Mouse (Mus musculus) stomach, postnatal 0 days (tissue): ENCODE results near the gene Haus6.

Experiments
- CTCF ChIP-seq: IDR thresholded peaks from 2 replicates; pipeline ENCODE4 v1.5.1; 2016; ENCODE audit warnings: antibody characterized with exemption, low read depth, mild to moderate bottlenecking, moderate library complexity
- EP300 ChIP-seq: optimal IDR thresholded peaks from 2 replicates; pipeline ENCODE3; 2016; ENCODE audit warnings: antibody characterized with exemption

DNA sequence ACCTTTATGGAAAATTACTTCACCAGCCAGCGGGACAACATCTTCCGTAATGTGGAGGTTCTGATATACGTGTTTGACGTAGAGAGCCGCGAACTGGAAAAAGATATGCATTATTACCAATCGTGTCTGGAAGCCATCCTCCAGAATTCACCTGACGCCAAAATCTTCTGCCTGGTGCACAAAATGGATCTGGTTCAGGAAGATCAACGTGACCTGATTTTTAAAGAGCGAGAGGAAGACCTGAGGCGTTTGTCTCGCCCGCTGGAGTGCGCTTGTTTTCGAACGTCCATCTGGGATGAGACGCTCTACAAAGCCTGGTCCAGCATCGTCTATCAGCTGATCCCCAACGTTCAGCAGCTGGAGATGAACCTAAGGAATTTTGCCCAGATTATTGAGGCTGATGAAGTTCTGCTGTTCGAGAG lies 35.7 kb downstream of the Haus6 start:
- no peak for TF ChIP-seq CTCF
- TF ChIP-seq EP300 = no peak
